Mouse (Mus musculus): Measurements from ENCODE around the gene Srebf2.

Srebf2 gene

GRCm38 (mm10) chr15:82208307-82208706, 61.3 kb downstream of the Srebf2 start:
- DNase-seq, result no peak

- DNase-seq, result peak; percentile 77
These were observed 62.5 kb downstream of the Srebf2 start for GRCm38 (mm10) chr15:82209295-82210050.

- DNase-seq, result peak; percentile 74
These were observed 63.8 kb downstream of the Srebf2 start for GRCm38 (mm10) chr15:82210801-82211200.

GRCm38 (mm10) chr15:82211281-82211680, 64.3 kb downstream of the Srebf2 start:
- peak; percentile 49 for DNase-seq

- DNase-seq, result peak; percentile 74
These were observed 65.2 kb downstream of the Srebf2 start for GRCm38 (mm10) chr15:82211911-82212751.

GRCm38 (mm10) chr15:82212752-82213063, 65.7 kb downstream of the Srebf2 start, which contains the start of gene Shisa8:
Gene Shisa8, minus strand, starts transcription at chr15:82212815.
- DNase-seq, result peak; percentile 76

- DNase-seq, result peak; percentile 71
These were observed 66.2 kb downstream of the Srebf2 start for GRCm38 (mm10) chr15:82213222-82213621.

- DNase-seq, result peak; percentile 84
These were observed 68.5 kb downstream of the Srebf2 start for GRCm38 (mm10) chr15:82215332-82216046.

- DNase-seq, result peak; percentile 73
These were observed 69.3 kb downstream of the Srebf2 start for GRCm38 (mm10) chr15:82216142-82216827.

- DNase-seq, result peak; percentile 61
These were observed 70.1 kb downstream of the Srebf2 start for GRCm38 (mm10) chr15:82217039-82217438.

GRCm38 (mm10) chr15:82217980-82218379, 71.0 kb downstream of the Srebf2 start:
- no peak for DNase-seq

GRCm38 (mm10) chr15:82218778-82219666, 72.0 kb downstream of the Srebf2 start:
- no peak for DNase-seq

GRCm38 (mm10) chr15:82220003-82220675, 73.2 kb downstream of the Srebf2 start:
- DNase-seq, result no peak

- no peak for DNase-seq
These were observed 74.3 kb downstream of the Srebf2 start for GRCm38 (mm10) chr15:82221104-82221860.

GRCm38 (mm10) chr15:82223251-82223650, 76.3 kb downstream of the Srebf2 start:
- DNase-seq, result no peak

- no peak for DNase-seq
These were observed 76.9 kb downstream of the Srebf2 start, which contains the start of gene Tnfrsf13c for GRCm38 (mm10) chr15:82223657-82224601. Gene Tnfrsf13c, minus strand, starts transcription at chr15:82224369.

- no peak for DNase-seq
These were observed 77.7 kb downstream of the Srebf2 start for GRCm38 (mm10) chr15:82224602-82225215.

GRCm38 (mm10) chr15:82225769-82226168, 78.8 kb downstream of the Srebf2 start:
- DNase-seq, result peak; percentile 22
